Mouse (Mus musculus) megakaryocyte-erythroid progenitor cell, adult 5-6 weeks (primary cell): ENCODE data around the gene H2-Oa. TPM values are rescaled to one million over a fixed set of nuclear protein-coding genes. Genes with fewer than 3 reads are reported as not detected.

Experiments used
- ATAC-seq: replicated peaks from 2 replicates; pipeline ENCODE4 v1.8.0; 2016; ENCODE audit warnings: mild to moderate bottlenecking, inconsistent platforms; ENCODE audit not compliant: severe bottlenecking, poor library complexity, low FRiP score, low TSS enrichment
- total RNA-seq, 2 experiments: library from RNA; stranded (forward) in 1 of 2; stranded (reverse) in 1 of 2; fragments of 200-1000, 215-1000 nt in 1 of 2; fragments of >200 nt in 1 of 2; fragmentation: Nextera tagmentation in 1 of 2; gene quantifications; 2 replicates each; pipeline ENCODE4 v1.2.3; 2014 to 2017

The H2-Oa gene
- total RNA-seq, 2 experiments from 2014 or later, result 0.75 to 6.2 TPM

DNA sequence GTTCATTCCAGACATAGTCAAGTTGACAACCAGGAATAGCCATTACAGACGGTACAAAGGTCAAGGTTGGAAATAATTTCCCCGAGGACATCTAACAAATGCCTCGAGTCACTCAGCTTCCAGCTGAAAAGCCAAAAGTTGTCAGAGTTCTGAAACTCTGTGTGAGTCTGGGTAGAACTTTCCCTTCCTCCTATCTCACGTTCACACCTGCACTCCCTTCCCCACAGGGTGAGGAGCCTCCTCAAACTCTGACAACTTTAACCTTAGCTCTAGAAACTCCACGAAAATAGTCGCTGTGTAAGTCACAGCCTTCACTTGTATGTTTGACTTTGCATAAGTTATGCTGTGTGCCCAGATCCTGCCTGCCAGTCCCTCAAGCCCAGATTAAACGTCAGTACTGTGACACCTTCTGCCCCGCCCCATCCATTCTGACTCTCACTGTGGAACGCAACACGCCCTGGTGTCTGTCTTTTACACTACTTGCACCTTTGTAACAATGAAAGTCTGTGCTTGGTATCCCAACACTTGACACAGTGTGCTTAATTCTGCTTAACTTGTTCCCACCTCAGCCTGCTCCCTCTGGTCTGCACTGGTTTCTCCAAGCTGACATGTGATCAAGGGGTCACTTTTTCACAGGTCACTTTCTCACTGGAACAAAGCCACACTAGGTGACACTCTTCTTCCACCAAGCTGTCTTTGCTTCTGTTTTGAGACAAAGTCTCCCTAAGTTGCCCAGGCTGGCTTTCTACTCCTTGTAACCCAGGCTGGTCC is 6.8 kb downstream of the H2-Oa start:
- peak; percentile 70 for ATAC-seq

GRCm38 (mm10) chr17:34099531-34099930 is 7.4 kb downstream of the H2-Oa start:
- no peak for ATAC-seq

GRCm38 (mm10) chr17:34101185-34101584 is 9.0 kb downstream of the H2-Oa start:
- ATAC-seq, result peak; percentile 13; the same call in 1 of the 2 replicates

DNA sequence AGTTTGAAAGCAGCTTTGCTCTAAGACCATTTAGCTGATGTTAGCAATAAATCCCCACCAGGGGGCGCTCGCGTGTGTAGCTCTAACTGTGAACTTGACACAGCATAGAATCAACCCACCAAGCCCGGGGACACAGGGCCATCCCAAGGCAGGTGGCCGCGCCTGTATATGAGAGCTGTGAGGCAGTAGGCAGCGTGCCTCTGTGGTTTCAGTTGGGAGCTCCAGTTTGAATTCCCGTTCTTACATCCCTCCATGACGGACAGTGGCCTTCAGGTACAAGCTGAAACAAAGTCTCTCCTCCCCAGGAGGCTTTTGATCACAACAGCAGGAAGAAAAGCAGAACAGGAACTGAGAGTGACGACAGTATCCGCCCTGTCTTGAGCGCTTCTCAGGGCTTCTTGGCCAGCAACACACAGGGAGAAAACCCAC is 9.5 kb downstream of the H2-Oa start:
- peak; percentile 83 for ATAC-seq

DNA sequence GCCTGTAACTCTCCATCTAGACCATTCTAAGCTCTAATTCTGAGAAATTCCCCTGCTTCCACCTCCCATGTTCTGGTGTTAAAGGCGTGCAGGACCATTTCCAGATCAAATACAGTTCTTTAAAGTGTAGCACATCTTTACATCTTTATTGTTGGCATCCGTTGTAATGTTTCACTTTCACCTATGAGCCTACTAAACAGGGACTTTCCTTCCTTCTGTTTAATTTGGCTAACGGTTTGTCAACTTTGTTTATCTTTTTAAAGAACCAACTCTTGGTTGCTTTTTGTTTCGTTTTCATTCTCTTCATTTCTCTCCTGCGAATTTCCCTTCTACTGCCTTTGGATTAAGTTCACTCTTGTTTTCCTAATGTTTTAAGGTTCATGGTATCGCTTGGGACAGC is 10.7 kb downstream of the H2-Oa start:
- ATAC-seq, result no peak

DNA sequence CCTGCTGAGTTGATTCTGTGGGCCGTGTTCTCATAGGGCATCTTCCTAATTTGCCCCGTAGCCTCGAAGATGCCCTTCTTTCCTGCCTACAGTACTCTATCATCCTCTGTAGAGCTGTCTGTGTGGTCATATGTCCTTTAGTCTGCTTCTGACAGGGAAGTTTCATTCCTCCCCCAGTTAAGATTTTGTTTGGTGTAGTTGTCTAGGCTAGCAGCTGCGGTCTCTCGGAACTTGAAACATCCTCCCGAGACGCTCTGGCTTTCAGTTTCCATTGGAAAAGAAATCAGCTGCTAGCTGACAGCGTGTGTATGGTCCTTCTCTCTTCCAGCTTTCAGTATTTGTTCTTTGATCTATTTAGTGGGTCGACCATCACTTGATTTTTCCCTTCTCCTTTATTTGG is 12.7 kb downstream of the H2-Oa start:
- ATAC-seq, result no peak

DNA sequence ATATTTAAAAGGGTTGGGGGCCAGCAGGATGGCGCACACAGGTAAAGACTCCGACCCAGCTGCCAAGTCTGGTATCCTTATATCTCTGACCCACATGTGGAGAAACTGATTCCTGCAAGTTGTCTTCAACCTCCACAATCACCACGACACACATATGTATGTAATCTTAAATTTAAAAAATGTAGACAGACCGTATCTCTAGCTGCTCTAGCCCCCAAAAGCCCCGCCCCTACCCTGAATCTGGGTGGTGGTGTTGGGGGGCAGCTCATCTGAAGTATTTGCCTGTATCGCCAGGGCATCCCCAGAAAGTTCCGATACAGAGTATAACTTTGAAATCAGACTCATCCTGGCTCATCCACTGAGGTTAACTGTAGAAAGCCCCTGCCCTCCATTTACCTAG is 14.4 kb downstream of the H2-Oa start:
- ATAC-seq, result no peak

DNA sequence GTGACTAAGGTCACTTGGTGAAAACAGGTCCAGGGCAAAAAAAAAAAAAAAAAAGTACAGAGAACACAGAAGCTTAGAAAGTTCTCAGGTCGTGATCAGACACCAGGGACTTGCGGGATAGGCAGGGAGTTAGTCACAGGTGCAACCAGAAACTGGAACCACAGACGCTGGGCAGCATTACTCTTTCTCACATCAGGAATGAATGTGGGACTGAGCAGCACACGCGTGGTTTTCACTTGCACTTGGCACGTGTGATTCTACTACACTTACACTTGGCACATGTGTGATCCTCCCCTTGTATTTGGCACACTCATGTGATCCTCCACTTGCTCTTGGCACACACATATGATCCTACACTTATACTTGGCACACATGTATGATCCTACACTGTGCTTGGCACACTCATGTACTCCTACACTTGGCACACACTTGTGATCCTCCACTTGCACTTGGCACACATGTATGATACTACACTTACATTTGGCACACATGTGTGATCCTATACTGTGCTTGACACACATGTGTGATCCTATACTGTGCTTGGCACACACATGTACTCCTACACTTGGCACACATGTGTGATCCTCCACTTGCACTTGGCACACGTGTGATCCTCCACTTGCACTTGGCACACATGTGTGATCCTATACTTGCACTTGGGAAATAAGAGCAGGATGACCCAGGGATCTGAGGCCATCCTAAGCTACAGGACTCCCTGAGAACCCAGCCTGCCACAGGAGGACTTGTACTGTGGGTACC is 15.1 kb downstream of the H2-Oa start:
- ATAC-seq, result no peak

DNA sequence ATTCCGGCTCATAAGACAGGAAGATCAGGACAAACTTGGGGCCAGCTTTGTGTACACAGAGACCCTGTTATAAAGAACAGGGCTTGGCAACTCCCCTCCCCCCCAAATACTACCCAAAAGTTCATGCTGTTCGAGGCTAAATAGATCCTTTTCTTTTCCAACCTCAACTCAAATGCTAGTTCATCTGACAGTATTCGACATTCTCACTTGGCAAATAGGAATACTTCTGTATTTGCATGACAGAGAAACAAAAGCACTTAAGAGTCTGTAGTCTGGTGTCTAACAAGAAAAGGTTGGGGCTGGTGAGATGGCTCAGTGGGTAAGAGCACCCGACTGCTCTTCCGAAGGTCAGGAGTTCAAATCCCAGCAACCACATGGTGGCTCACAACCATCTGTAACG is 16.3 kb downstream of the H2-Oa start:
- no peak for ATAC-seq

GRCm38 (mm10) chr17:34109038-34109805 is 17.1 kb downstream of the H2-Oa start:
- peak; percentile 36 for ATAC-seq

DNA sequence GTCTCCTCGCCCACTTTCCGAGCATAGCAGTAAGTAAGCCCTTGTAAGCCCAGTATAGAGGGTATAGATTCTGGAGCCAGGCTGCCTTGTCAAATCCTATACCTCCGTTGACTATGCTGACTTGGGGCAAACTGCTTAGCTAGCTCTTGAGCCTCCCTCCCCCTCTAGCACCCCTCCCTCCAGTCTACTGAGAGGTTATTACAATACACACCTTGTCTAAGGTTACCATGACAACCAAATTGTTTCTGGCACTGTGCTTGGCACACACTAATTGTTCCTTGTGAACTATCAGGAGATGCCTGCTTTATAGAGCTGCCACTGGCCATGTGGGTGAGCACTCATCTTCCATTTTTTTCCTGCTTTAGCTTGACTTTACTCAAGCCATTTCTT is 17.7 kb downstream of the H2-Oa start:
- ATAC-seq, result peak; percentile 22

- ATAC-seq, result no peak
These were observed 18.2 kb downstream of the H2-Oa start for GRCm38 (mm10) chr17:34110309-34110708.

DNA sequence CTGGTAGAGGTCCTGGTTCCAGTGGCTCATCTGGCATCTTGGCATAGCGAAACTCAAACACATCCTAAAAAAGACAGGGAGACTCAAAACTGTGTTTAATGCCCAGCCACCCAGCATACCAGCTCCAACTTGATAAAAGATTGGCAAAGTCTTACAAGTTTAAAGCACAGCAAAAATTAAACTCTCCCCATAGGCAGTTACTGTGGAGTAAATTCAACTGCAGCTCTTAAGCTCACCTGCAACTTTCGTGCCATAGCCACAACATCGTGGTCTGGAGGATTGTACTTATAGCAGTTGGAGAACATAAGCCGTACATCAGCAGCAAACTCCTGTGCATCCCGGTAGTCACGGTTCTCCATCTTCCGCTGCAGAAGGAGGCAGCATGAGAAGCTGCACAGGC is 22.0 kb downstream of the H2-Oa start:
- no peak for ATAC-seq

DNA sequence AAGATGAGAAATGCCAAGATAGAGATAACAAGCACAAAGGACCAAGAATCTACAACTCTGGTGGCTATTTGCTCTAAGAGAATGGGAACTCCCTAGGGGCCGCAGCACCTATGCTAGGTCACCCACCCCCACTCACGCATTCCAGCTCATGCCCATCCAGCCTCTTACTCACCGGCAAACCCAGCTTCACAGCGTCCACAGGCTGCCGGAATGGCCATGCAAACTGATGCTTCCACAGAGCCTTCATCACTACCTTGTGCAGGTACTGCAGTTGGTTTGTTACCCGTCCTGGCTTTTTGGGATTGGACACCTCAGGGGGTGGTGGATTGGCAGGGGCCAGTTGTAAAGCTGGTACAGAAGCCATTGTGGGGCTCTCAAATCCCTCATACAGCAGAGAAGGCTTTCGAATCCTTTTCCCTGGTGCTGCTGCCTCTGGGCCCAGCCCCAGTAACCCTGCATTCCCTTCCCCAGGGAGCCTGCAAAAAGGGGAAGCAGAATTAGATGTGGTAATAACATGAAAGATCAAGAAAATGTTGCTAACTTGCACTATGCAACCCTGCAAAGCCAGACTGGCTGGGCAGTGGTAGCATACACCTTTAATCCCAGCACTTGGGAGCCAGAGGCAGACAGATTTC is 24.7 kb downstream of the H2-Oa start:
- no peak for ATAC-seq

- ATAC-seq, result no peak
These were observed 25.4 kb downstream of the H2-Oa start for GRCm38 (mm10) chr17:34117421-34118112.

DNA sequence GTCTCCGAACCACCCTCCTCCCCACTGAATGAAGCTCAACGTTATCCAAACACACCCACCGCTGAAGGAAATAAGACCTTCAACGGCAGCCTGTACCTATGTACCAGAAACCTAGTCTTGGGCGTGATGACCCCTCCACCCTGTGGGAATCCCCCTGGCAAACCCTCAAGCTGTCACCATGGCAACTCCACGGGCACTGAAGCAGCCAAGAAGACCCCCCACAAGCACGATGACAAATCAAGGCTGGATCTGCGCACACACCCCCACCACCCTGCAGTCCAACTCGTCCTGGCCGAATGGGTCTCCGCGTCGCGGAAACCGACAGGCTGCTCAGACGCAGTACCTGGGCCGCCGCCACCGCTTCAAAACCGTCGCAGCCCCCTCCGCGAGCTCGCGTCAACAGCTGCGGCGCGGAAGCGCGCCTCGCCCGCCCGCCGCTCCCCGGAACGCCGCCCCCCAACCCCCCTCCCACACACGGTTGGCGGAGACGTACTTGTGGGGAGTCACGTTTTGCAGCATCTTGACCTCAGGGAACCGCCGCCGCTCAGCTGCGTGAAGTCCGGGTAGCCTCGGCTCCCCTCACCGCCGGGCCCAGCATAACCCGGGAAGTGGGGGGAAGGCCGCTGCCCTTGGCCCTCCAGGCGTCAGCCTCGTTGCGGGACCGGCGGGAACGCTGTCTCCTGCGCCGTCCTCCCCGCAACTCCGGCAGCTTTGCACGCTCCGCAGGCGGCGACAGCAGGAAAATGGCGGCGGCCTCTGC is 26.2 kb downstream of the H2-Oa start:
- ATAC-seq, result no peak

DNA sequence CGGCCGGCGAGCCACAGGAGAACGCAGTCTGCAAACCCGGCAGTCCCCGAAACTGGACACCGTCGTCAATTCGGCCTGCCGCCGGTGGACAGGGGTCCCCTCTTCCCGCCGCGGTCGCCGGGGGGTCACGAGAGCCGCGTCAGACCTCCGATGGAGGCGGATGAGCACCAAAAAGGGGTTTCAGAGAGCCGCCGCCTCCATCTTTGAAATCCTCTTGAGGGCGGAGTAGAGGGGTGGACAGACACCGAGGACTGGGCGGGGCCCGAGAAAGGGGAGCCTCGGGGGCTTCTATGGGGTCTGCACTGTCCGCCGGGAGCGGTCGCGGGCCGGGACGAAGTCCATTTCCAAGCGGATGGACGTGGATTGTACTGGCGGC is 26.7 kb downstream of the H2-Oa start:
- no peak for ATAC-seq
